Mouse (Mus musculus) spleen, adult 18-20 months (tissue): ENCODE data around the gene Gm20388.

Experiments used
- DNase-seq, 2 experiments: peaks; one replicate each; pipeline ENCODE4 v3.0.0; 2022; ENCODE audit warnings: mixed read lengths in 2 of 2

Gm20388 gene

DNA sequence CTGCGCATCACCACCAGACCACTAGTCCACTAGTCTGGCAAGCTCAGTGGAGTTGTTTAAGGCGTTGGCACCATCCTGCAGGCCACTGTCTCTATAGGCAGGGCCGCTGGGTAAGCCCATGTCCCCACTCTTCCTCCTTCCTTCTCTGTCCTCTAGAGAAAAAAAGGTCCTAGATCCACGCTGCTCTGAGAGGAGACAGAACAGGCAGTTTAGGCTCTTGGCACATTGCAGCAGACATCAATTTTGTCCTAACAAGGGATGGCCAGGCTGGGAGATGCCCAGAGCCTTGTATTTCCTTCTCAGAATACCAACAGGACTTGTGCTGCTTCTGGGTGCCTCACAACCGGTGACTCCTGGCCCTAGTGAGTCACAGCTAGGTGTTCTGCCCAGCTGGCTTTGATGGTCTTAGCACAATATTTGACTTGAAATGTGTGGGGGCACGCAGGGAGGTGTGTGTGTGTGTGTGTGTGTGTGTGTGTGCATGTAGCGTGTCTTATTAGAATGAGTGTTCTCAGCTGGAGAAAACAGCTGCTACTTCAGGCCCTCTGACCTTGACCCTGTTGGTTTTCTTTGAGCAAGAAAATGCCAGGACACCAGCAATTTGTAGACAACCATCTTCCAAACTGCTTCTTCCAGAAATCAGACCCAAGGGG, 1967.3 kb downstream of the Gm20388 start:
- no peak for DNase-seq

DNA sequence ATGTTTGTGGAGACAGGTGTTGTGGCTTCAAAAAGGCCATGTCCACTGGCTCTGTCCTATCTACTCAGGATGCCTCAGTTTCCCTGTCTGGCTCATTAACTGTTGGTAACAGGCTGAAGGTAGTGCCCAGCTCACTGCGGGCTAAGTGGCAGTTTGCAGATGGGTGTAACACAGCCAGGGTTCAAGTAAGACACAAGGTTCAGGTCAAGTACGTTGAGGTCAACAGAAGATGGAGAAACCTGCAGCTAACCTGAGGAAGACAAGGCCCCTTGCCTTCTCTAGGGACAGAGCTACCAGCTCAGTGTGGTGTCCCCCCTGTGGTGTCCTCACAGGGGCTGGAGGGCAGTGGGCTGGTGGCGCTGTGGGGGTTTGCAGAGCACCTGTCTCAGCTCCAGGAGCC, 1969.1 kb downstream of the Gm20388 start:
- DNase-seq: no peak

DNA sequence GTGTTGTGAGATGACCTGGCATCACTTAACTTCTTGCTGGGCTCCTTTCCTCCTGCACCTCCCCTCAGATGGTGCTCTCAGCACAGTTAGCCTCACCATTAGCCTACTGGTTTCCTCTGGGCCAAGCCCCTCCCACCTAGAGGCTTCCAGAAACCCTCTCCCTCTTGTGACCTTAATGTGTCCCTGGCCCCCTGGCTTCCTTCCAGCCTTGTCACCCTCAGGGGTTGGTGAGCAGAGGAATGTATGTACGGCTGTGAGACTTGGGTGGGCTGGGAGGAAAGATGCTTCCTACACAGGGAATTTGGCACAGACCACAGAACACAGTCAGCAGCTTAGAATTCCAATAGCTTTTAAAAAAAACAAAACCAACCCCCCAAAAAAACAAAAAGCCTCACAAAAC, 1970.2 kb downstream of the Gm20388 start:
- no peak for DNase-seq

DNA sequence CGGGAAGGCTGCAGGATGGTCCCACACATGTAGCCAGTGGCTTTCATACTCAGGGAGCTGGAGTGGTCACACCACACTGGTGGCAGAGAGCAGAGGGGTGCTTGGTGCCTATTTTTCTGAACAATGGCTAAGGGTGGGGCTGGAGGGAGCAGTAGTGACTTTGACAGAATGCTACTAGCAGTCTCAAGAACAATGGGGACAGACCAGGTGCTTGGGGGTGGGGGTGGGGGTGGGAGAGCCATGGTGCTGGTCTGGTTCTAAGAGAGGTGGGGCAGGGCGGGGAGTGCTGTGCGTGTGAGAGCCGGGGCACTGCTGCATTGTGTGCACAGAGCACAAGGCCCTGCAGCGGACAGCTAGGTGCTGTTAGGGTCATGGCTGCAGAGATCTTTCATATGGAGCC, 1971.3 kb downstream of the Gm20388 start:
- no peak for DNase-seq

DNA sequence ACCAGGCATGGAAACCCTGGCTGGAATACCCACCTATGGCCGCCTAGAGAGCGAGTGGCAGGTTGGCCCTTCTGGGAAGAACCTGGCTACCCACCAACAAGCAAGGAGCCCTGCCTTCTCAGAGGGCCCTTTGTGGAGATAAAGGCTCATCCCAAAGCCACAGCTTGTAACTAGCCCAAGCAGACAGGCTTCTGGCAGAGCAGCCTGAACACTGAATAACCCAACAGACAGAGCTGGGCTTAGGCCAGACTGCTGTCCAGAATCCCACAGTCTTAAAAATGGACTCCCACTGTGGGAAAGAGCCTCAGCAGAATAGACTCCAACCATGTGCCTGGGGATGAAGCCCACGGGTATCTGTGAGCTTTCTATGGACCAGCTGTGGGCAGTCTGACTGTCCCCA, 1973.5 kb downstream of the Gm20388 start:
- DNase-seq: no peak

DNA sequence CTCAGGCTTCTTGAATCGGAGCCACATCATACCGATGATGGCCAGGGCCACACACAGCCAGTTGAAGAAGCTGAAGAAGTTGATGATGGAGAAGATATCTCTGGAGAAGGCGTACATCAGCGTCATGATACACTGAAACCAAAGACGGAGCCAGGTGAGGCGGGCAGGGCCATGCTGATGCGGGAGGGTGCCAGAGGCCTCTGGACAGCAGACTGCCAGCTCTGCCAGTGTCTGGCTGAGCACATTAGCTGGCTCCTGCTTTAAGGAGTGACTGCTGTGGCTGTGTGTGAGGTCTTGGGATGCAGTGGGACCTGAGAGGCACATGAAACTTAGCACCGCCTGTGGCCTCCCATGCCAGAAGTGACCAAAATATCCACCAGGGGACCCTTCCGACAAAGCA, 1974.4 kb downstream of the Gm20388 start:
- DNase-seq: no peak

DNA sequence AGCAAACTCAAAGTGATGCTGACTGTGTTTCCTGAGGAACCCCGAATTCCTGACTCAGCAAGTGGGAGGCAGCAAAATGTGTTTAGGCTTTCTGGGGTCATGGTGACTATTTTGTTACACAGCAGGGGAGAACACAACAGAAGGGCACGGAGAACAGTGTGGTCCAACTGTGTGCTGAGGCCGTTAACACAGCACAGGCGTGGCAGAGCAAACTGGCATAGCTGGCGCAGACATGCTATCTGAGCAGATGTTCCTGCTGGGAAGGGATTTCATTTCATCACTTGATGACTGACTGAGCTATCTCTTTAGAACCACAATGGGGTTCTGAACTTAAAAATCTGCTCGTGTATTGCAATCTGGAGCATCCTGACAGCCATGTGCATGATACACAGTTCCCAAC, 1974.8 kb downstream of the Gm20388 start:
- DNase-seq: no peak

DNA sequence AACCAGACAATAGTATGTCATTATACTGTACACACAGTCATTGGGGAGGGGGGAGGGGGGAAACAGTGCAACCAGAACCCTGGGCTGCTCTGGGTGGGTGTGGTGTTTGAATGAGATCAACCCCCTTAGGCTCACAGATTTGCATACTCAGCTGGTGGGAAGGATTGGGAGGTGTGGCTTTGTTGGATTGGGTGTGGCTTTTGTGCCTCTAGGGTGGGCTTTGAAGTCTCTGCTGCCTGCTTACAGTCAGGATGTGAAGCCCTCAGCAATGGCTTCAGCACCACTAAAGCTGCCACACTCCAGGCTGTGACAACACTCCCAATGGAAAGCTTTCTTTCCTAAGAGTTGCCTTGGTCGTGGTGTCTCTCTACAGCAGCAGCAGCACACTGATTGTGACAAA, 1976.9 kb downstream of the Gm20388 start:
- no peak for DNase-seq

DNA sequence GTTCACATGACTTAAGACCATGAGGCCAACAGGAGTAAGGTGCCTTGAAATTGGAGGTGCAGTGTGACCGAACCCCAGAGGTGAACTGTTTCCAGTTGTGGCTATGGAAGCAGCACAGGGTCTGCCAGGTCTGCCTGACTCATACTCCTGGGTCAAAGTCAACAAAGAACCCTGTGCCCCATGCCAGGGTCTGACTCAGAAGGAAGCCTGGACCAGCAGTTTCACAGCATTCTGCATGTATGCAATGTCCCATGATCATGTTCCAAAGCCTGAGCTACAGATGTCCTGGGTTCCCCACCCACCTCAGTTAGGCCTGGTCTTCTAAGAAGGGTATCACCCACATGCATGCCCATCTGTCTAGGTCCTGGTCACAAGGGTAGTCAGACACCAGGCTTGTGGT, 1978.7 kb downstream of the Gm20388 start:
- DNase-seq: no peak

DNA sequence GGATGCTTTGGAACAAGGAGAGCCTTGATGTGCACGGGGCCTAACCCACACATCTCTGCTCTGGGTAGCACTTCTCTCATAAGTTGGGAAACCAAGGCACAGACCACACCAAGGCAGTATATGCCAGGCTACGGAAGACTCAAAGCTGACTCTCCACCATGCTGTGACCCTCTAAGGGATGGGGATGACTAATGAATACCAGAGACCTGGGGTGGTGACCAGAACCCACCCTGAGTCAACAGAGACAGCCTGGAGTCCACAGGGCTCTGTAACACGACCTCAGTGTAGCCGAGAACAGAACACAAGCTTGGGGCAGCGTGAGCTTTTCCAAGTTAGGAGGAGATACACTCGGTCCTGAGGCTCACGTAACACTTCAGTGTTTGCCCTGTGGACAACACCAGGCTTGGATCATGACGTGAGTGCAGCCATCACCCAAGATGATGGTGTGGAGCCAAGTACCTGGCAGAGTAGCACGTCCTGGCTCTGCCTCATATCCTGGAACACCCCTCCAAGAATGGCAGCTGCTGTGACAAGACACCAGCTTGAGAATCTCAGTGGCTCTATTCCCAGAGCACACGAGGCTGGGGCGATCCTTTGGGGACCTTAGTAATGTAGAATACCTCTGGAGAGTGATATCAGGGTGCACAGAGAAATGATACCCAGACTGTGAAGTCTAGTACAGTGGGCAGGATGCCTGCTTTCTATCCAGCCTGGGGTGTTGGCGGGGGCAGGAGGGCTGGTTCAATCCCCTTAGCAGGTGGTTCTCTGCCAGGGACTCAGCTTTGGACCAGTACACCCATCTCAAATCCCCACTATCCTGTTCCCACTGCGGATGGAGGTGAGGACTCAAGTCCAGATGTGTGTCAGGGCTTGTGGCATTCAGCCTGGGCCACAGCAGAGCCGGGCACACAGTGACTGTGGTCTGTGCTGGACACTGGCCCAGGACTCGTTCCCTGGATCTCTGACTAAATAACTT, 1979.5 kb downstream of the Gm20388 start:
- no peak for DNase-seq

DNA sequence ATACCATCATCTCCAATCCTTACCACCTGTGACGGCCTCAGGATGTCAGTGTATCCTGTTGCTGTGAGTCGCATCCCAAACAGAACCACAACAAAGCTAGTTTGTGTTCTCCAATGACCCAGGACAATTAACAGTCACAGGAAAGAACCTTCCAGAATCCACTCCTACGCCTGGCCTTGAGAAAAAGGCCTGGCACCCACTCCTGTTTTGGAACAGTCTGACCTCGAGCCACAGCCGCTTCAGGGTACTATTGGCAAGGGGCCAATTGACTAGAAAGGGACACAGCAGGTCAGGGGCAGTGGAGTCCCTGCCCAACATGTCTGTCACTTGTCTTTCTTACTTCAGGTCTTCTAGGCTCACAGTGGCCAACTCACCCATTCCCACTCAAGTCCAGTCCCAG, 1982.2 kb downstream of the Gm20388 start:
- DNase-seq: no peak

DNA sequence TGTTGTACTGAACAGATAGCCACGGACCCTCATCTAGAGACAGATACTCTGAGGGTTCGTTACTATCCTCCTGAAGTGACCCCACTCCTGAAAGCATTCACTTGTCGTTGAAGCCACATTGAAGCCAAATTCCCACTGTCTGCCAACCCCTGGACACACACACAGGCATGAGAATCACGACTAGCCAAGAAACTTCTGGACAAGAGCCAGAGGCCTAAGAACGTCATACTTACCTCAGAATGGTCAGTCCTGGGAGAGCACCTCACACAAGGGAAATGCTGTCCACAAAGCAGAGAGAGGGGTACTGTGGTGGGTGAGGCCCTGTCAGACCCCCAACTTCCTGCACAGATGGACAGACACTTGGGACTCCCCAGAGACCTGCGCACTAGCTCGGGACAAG, 1985.3 kb downstream of the Gm20388 start:
- no peak for DNase-seq

DNA sequence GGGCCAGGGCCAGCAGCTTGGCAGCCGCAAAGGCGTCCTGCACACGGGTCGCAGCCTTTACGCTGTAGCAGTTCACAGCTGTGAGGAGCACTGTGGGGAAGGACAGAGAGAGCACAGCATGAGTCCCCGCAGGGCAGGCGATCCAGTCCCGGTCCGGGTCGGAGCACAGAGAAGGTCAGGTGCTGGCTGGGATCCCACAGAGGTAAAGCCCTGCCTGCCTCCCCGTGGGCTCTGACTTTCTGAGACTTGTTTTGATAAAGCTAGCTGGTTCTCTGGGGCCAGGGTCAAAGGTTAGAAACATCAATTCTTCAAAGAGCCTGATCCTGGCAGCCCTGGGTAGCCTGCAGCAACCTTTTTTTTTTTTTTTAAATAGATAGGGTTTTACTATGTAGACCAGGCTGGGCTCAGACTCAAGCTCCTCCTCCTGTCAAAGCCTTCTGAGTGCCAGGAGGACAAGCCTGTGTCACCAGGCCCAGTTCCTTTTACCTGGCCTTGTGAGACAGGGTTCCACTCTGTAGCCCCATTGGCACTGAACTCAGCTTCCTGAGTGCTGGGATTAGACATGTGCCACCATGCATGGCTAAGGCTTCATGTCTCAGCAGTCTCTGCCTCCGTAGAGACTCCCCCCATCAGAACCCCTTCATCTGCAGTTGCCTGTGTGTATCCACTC, 1986.0 kb downstream of the Gm20388 start:
- no peak for DNase-seq

DNA sequence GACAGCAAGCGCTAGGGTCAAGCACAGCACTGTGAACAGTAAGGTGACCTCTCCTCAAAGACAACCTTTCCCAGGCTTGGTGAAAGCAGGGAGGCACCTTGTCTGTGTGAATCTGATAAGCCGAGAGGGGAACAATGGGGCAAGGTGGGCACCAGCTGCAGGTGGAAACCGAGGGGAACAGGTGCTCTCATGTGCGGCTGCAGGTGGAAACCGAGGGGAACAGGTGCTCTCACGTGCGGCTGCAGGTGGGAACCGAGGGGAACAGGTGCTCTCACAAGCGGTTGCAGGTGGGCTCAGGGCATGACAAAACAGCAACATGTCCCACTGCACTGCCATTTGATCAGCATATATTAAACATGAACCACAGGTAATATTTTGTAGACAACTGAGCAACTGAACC, 1986.6 kb downstream of the Gm20388 start:
- DNase-seq: no peak

DNA sequence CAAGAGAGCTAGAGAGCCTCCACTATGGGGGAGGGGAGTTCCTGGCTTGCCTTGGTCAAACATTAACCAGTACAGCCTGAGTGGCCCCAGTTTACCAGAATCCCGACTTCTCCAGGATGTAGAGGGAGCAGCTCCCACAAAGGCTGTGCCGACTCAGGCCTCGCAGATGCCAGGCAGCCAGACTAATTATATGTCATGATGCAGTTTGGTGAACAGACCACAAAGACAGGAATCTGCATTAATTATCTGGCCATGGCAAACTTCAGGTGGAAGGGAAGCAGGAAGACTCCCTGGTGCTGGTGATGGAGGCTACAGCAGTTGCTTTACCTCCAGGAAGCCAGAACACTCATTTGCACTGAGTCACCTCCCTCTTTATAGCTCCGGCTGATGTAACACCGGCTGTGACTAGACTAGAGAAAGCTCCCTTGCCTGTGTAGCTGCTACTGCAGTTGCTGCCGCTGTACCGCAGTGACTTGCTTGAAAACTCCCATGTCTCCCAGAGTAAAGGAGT, 1987.3 kb downstream of the Gm20388 start:
- no peak for DNase-seq

DNA sequence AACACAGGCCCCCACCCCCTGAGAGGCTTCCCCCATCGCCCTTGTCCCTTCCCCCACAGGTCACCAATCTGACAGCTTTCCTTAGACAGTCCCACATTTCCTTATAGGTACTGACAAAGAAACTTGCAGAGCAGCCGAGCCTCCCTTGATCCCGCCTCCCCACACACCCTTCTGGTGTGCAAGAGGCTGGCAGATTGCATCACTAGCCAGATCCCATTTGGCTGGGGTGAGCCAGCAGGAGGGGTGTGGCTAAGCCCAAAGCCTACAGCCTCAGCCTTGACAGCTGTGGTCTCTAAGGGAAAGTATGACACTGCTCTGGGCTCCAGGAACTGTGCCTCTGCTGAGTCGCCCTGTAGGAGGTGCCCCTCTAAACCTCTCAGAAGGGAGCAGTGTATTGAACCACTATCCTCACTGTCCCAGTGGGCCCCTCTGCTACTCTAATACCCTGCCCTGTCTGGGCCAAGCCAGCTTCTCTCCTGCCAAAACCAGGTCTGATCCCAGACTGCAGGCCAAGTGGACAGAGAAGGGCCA, 1987.8 kb downstream of the Gm20388 start:
- DNase-seq: peak in 1 of 2 experiments; percentile 17

DNA sequence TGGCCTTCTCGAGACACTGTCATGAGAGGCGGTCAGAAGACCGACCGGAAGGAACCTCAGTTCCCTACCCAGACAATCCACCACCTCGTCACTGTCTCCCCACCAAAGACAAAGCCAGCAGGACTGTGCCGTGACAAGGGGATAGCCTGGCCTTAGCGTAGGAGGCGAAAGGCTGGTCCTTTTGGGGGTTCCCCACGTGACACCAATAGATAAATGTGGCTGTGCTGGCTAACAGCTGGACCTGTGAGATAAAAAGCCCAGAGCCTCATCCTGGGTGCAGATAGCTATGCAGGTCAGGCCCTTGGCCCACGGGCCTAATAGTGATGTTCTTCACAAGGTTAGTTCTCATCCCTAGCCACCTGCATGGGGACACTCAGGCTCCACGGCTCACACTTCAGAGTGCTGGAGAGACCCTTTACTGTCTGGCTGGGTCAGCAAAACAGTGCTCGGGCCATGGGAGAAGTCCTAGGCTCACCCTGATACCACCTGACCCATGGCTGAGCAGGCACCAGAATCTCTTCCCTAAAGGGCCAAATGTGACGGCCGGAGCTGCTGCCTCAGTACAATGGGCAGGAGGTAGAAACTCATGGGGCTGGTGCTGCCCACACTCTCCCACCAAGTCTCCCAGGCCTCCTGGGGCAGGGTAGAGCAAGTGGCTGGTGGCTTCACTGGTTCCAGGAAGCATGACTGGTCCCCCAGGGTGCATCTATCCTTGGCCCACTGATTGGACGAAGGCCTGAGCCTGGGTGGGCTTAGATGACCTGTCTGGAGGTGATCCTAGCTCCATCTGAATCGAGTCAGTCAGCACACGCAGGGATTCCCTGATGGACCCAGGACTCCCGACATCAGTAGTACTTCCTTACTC, 1988.8 kb downstream of the Gm20388 start:
- no peak for DNase-seq

DNA sequence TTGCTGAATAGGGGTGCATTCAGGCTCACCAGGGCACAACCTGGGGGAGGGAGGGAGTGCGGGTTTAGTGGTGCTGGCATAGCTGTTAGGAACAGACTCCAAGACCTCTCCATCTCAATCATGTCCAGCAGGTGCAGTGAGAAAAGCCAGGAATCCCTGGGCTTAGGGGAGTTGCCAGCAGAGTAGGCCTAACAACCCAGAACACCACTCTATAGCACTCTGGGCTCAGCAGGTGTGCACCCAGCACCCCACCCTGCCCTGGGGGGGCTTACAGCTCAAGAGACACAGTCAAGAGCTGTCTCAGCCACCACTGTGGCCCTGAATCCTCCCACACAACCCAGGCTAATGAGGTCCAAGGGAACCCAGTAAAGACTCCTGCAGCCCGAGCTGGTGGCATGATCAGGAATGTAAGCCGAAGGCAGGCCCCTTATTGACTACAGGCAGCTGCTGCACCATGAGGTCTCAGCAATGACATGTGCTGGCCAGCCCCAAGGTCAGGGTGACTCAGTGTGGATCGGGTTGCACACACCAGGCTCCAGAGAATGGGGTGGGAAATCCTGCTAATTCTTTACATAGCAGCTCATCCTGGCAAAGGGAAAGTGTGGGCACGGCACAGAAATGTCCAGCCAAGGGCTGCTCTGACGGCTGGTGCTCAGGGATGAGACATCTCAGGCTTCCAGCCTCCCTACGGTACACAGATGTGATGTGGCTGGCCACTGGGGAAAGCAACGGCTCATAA, 1991.0 kb downstream of the Gm20388 start:
- no peak for DNase-seq

DNA sequence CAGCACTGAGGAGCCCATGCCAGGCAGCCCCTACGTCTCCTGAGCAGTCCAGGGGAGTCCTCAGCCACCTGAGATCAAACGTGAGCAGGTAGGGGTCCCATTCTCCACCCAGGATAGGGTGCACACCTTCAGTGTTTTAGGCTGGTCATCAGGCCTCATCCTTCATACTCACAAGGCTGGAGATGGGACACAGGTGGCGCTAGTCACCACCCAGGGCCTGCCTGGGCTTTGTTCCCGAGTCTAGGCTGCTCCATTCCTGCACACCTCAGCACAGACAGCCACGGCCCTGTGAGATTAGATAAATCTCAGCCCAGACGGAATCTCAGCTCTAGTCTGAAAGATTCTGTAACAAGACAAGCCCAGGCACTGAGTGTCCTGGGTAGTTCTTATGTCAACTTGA, 1993.3 kb downstream of the Gm20388 start:
- DNase-seq: no peak

DNA sequence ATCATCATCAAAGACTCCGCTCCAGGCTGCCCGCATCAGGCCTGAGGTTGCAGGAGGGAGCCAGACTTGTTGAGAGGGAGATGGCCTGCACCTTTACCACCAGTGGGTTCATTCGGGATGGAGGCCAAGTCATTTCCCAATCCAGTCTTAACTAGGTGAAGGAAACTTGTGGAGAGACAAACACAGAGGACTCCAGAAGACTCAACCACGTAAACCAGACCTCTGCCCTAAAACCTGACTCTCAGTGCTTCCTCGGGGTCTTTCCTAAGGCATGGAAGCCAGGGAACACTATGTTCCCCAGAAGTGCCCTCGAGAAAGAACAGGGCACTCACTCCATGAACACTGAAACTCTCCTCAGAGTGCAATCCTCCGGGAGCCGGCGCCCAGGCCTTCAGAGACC, 1994.4 kb downstream of the Gm20388 start:
- DNase-seq: no peak

DNA sequence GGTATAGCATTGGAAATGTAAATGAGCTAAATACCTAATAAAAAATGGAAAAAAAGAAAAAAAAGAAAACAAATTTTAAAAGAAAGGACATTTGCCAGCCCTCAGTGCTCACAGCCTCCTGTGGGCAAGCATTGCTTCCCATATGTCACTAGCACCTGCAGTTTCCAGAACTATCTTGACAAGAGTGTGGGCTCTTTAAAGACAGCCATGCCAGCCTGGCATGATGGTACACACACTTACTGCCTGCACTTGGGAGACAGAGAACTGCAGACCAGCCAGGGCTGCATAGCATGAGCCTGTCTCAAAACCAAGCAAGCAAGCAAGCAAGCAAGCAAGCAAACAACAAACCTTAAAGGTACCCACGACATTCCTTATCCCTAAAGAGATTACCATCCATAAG, 1994.8 kb downstream of the Gm20388 start:
- no peak for DNase-seq

DNA sequence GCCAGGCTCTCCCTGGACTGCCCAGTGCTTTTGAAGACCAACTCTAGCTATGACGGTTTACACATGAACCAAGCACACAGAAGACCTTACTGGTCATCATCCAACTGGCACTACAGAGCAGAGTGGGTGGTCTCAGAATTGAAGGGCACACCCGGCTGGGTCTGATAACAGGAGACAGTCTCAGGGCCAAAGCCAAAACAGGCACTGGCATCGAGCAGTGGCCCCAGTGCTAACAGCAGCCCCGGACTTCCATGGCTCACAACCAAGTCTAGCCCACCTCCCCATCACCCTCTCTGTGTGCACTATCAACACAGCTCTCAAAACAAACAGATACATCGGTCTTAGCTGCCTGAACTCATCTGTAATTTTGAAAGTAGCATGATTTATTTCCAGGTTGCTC, 1995.2 kb downstream of the Gm20388 start:
- DNase-seq: no peak
